Mouse (Mus musculus): ENCODE results near the gene Necab3.

GRCm38 (mm10) chr2:154517424-154517823 is 41.3 kb downstream of the Necab3 start:
- no peak for TF ChIP-seq HCFC1 (IDR thresholded peaks at IDR 0.05; ENCODE audit: borderline replicate concordance, insufficient read depth, low read length)
- no peak for TF ChIP-seq ZC3H11A (IDR thresholded peaks at IDR 0.05; ENCODE audit: borderline replicate concordance, low read depth, low read length)
- TF ChIP-seq MAFK (IDR thresholded peaks at IDR 0.05; ENCODE audit: insufficient read depth, low read depth, low read length) = no peak
- no peak for TF ChIP-seq ZNF384 (IDR thresholded peaks at IDR 0.05; ENCODE audit: low read depth, low read length)
- TF ChIP-seq CHD2 (IDR thresholded peaks at IDR 0.05; ENCODE audit: low read depth, low read length) = no peak
